Mouse (Mus musculus) spleen, adult 2 months (tissue): ENCODE results near the gene Wnk4. TPM values are rescaled to one million over a fixed set of nuclear protein-coding genes. Genes with fewer than 3 reads are reported as not detected.
A peak's percentile ranks its signal among the peaks of the same experiment; 100 is the strongest.

Experiments used
- DNase-seq, 2 experiments: peaks; one replicate each; pipeline versions ENCODE4 v3.0.0 to v3.0.0-alpha.2; 2012 to 2021; ENCODE audit warnings: low spot score in 2 of 2, low read depth in 1 of 2
- H3K27ac ChIP-seq: fragments of 200-500 bp; 2 replicates; pipeline ENCODE4 v1.5.1; 2012; ENCODE audit warnings: low read length, inconsistent platforms; ENCODE audit not compliant: insufficient read depth
- H3K27me3 ChIP-seq: fragments of 200-500 bp; 2 replicates; pipeline ENCODE4 v1.6.1; 2012; ENCODE audit warnings: mild to moderate bottlenecking, moderate library complexity, low read length, inconsistent platforms; ENCODE audit not compliant: control insufficient read depth, insufficient read depth
- H3K36me3 ChIP-seq: fragments of 200-500 bp; 2 replicates; pipeline ENCODE4 v1.6.1; 2012; ENCODE audit warnings: mild to moderate bottlenecking, low read length, inconsistent platforms; ENCODE audit not compliant: control insufficient read depth, insufficient read depth
- H3K4me1 ChIP-seq: fragments of 200-500 bp; 2 replicates; pipeline ENCODE4 v1.6.1; 2011; ENCODE audit warnings: inconsistent platforms; ENCODE audit not compliant: control insufficient read depth, insufficient read depth, insufficient read length
- H3K4me3 ChIP-seq: fragments of 200-500 bp; 2 replicates; pipeline ENCODE4 v1.5.1; 2011; ENCODE audit warnings: mild to moderate bottlenecking, inconsistent platforms; ENCODE audit not compliant: insufficient read depth, insufficient read length; ENCODE audit errors: extremely low read depth
- CTCF ChIP-seq: fragments of 200-500 bp; IDR thresholded peaks from 2 replicates; pipeline ENCODE4 v1.5.1; 2011; ENCODE audit warnings: mild to moderate bottlenecking, inconsistent platforms; ENCODE audit not compliant: insufficient read depth, insufficient read length, insufficient replicate concordance; ENCODE audit errors: extremely low read depth
- POLR2A ChIP-seq: fragments of 200-500 bp; IDR thresholded peaks from 2 replicates; pipeline ENCODE4 v1.6.1; 2011; ENCODE audit warnings: low read depth, low read length, inconsistent platforms
- WGBS: fragments of 180-500 bp; shearing (Covaris S2); methylation state at CpG from one replicate; pipeline ENCODE4 v1.1.7; 2018; 5-methylcytosine and 5-hydroxymethylcytosine counted together
- polyA plus RNA-seq: library from polyadenylated mRNA; depleted of rRNA; stranded (reverse); fragments of >200 nt; gene quantifications from 2 replicates; pipeline ENCODE4 v1.2.3, GENCODE M21; 2012

Wnk4 gene
- polyA plus RNA-seq, 1 experiment: 1.9 TPM

- no peaks in the 10 kb centered on the region for H3K27me3 ChIP-seq
- H3K4me1 ChIP-seq: peaks cover 9% of the 10 kb centered on the region; the same call in 1 of the 2 replicates
- TF ChIP-seq CTCF (no peak), POLR2A (no peak)
- no peak overlapping the region for H3K27ac ChIP-seq
- DNase-seq: no peak
- no peak overlapping the region for H3K4me3 ChIP-seq
- 68% methylated on average over 7 of the region's 7 CpGs for WGBS
- peaks cover 2% of the 10 kb centered on the region for H3K36me3 ChIP-seq
Measured at GRCm38 (mm10) chr11:101280837-101281236, 20.5 kb downstream of the Wnk4 start.

- no peak for TF ChIP-seq CTCF
- no peak for TF ChIP-seq POLR2A
- Histone ChIP-seq H3K27me3 (no peaks in the 10 kb centered on the region), H3K4me1 (peaks cover 5% of the 10 kb centered on the region; the same call in 1 of the 2 replicates), H3K27ac (no peak overlapping the region), H3K36me3 (no peaks in the 10 kb centered on the region), H3K4me3 (no peak overlapping the region)
- WGBS: 85% methylated on average over 5 of the region's 5 CpGs
- DNase-seq: no peak
Measured at GRCm38 (mm10) chr11:101282896-101283295, 22.5 kb downstream of the Wnk4 start.

GRCm38 (mm10) chr11:101283805-101284204 lies 23.4 kb downstream of the Wnk4 start:
- WGBS: 86% methylated on average over 4 of the region's 4 CpGs
- DNase-seq: no peak

GRCm38 (mm10) chr11:101287306-101287705 lies 26.9 kb downstream of the Wnk4 start:
- Histone ChIP-seq H3K36me3 (peaks cover 25% of the 10 kb centered on the region), H3K4me1 (no peaks in the 10 kb centered on the region), H3K27ac (no peak overlapping the region), H3K4me3 (no peak overlapping the region), H3K27me3 (no peaks in the 10 kb centered on the region)
- no peak for TF ChIP-seq POLR2A
- TF ChIP-seq CTCF: no peak
- WGBS: 82% methylated on average over 9 of the region's 9 CpGs
- no peak for DNase-seq

More at GRCm38 (mm10) chr11:101283805-101284204, 23.4 kb downstream of the Wnk4 start:
- no peaks in the 10 kb centered on the region for H3K4me1 ChIP-seq
- H3K27me3 ChIP-seq: no peaks in the 10 kb centered on the region
- no peak overlapping the region for H3K27ac ChIP-seq
- H3K4me3 ChIP-seq: no peak overlapping the region
- TF ChIP-seq CTCF (no peak), POLR2A (no peak)
- H3K36me3 ChIP-seq: peaks cover 4% of the 10 kb centered on the region

GRCm38 (mm10) chr11:101291231-101291630 lies 30.9 kb downstream of the Wnk4 start:
- no peak for TF ChIP-seq POLR2A
- no peak for TF ChIP-seq CTCF
- H3K36me3 ChIP-seq: peaks cover 40% of the 10 kb centered on the region
- H3K27me3 ChIP-seq: no peaks in the 10 kb centered on the region
- H3K27ac ChIP-seq: no peak overlapping the region; the same call in 1 of the 2 replicates
- no peak overlapping the region for H3K4me3 ChIP-seq
- WGBS: 93% methylated on average over 8 of the region's 8 CpGs
- H3K4me1 ChIP-seq: no peaks in the 10 kb centered on the region
- no peak for DNase-seq

GRCm38 (mm10) chr11:101295191-101295590 lies 34.8 kb downstream of the Wnk4 start:
- DNase-seq: no peak
- WGBS: 98% methylated on average over 8 of the region's 8 CpGs
- TF ChIP-seq POLR2A: no peak
- TF ChIP-seq CTCF: no peak
- no peaks in the 10 kb centered on the region for H3K27me3 ChIP-seq
- H3K27ac ChIP-seq: no peak overlapping the region
- H3K36me3 ChIP-seq: peaks cover 35% of the 10 kb centered on the region
- no peak overlapping the region for H3K4me3 ChIP-seq
- peaks cover 1% of the 10 kb centered on the region; the same call in 1 of the 2 replicates for H3K4me1 ChIP-seq

GRCm38 (mm10) chr11:101300881-101301280 lies 40.5 kb downstream of the Wnk4 start:
- DNase-seq: no peak
- Histone ChIP-seq H3K4me3 (peak overlapping the region; percentile 20; the same call in 1 of the 2 replicates), H3K4me1 (peaks cover 9% of the 10 kb centered on the region; the same call in 1 of the 2 replicates), H3K36me3 (peaks cover 9% of the 10 kb centered on the region), H3K27ac (no peak overlapping the region), H3K27me3 (no peaks in the 10 kb centered on the region)
- 60% methylated on average over 7 of the region's 7 CpGs for WGBS
- TF ChIP-seq CTCF (no peak), POLR2A (no peak)
